Mouse (Mus musculus): ENCODE measurements around the gene Tmem8b. TPM values are rescaled to one million over a fixed set of nuclear protein-coding genes. Genes with fewer than 3 reads are reported as not detected.

Tmem8b gene
- polyA plus RNA-seq (2014; fragmentation: Illumina TruSeq; extraction: RNeasy Lipid Tissue Mini Kit (QIAGEN cat#74804); ENCODE audit: low replicate concordance): 0.52 TPM

DNA sequence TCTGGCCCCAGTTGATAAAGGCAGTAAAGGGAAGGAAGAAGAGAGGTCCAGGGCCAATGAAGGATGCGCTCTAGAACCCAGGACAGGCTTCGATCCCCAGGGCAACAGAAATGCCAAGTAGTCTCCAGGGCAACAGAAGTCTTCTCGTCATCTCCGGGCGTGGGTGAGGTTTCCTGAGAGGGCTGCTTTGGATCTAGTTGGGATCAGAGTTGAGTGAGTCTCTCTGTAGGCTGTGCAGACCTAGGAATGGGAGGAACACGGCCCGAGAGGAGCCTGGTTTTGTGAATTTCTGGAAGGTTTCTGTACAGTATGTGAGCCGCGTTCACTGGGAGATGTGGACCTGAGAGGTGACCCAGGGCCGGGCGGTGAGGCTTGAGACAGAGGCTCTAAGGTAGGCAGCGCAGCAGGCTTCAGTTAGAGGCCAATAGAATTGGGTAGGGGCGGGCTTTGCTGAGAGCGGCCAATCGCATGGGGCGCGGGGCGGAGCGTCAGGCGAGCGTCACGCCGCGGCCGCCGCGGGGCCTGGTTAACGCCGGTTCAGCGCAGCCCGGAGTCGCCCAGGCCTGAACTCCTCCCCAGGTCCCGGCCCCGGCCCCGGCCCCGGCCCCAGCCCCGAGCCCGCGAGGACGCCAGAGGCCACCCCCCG is at the start of gene Tmem8b, which contains the start of gene Fam221b:
Tmem8b (plus strand) TSS at position 190 of the 646 bp plus-strand sequence.
Fam221b (minus strand) TSS at position 364 of the 646 bp plus-strand sequence.

DNA sequence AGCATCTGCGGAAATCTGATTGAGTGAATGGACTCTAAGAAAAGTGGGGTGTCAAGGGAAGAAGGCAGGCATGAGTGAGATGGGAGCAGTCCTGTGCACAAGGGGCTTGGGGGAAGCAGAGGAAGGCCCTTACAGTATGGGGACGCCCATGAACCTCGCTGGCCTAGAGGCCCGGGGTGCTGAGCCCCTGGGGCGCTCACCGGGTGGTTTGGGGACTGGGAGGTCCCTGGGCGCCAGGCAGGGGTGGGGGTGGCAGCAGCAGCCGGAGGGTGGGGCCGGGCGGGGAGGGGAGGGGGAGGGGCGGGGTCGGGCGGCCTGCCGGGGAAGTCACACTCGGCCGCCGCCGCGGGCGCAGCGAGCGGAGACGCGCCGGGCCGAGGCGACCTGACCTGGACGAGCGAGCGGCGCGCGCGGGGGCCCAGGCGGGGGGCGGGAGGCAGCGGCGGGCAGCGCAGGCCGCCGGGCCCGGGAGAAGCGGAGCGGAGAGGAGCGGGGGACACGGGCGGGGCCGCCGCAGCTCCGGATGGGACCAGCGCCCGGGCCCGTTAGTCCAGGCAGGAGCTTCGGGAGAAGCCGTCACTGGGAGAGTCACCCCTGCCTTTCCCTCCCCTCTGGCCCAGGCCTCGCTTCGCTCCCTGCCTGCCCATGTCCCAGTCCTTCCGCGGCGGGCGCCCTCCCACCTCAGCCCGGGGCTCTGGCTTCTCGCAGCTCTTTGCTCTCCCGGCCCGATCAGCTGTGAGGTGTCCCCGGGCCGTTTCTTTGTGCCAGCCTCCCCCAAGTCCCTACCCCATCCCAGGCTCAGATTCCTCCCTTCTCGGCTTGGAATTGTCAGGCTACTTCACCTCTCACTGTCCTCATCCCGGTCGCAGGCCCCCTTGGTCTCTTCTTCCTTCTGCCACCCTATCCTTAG is 37.5 kb upstream of the Tmem8b start, which contains the start of gene Npr2:
Npr2 (plus strand) TSS at position 890 of the 910 bp plus-strand sequence.

DNA sequence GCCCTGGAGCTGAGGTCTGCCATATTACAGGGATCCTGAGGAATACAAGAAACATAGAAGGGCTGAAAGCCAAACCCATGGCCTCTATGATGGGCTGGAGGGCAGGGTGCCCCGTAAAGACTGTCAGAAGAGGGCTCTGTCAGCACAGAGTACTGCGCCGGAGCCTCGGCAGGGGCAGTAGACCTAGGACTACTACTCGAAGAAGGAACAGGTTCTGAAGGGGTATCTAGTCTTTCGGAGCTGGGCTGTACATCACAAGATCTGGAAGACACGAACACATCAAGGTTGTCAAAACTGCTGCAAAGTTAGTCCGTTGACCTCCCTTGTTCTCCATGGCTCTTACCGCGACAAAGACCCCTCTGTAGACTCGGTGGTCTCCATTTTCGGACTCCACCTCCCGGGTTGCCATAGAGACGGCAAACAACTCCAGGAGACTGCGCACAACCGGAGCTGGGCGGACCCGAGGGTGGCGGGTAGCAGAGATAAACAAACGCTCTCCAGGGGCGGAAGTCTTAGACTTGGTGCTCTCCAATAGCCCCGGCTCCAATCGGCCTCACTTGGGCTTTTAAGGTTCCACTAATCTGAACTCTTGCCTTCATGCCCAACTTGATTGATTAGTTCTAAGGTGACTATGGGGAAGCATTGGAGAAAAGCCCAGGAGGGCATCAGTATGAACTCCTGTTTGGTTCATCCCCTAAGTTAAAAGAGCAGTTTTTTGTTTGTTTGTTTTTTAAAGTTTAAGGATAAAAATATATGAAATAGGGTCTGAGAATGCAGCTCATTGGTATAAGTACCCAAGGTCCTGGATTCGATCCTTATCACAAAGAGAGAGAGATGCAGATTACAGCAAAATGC is 15.4 kb upstream of the Tmem8b start, which contains the start of gene Spag8:
Spag8 (minus strand) TSS at position 434 of the 855 bp plus-strand sequence.

DNA sequence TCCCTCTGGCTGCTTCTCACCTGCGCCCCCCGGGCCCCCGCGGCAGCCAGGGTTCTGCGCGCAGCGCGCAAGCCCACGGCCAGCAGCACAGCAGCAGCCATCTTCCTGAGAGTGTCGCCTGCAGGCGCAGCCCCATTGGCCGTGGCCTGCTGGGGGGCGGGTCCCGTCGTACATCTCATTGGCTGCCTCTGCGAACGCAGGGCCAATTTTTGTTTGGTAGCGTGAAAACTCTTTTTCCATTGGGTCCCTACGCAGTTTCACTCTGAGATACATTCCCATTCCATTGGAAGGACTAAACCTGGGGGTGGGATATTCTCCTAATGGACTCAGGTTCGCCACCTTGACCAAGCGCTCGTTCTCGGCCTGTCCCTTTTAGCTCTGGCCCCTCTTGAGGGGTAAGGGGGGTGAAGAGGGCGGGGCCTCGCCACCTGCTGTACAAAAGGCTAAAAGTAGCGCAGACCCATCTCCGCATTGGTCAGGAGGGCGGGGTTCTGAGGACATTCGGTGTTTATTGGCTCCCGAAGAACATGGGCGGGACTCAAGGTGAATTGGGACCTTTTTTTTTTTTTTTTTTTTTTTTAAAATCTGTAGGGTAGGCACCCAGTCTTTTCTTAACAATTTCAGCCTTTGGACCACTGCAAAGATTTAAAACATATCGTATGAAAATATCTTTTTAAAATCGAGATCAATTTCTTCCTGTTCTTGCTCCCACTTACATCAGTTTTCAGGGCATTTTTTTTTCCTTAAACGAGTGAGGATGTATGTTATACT is 12.2 kb upstream of the Tmem8b start, which contains the start of gene Hint2:
Hint2 (minus strand) TSS at position 128 of the 771 bp plus-strand sequence.

DNA sequence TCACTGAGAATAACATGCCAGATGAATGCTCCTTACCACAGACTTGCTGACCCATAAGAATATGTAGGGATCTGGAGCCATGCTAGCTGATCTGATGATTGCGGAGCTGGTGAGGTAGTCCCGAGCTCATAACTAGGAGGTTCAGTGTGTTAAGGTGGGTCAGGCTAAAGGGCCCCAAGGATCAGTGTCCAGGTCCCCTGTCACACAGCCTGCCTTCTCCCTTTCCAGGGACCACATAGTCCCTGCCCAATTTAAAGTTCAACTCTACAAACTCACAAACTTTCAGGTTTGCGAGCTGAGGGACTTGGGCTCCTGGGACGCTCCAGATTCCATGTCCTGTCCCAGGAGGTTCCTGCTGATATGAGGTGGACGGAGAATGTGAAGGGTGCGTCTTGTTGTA is 31.9 kb downstream of the Tmem8b start, which contains the start of gene Olfr70:
Olfr70 (minus strand) TSS at position 101 of the 400 bp plus-strand sequence.

DNA sequence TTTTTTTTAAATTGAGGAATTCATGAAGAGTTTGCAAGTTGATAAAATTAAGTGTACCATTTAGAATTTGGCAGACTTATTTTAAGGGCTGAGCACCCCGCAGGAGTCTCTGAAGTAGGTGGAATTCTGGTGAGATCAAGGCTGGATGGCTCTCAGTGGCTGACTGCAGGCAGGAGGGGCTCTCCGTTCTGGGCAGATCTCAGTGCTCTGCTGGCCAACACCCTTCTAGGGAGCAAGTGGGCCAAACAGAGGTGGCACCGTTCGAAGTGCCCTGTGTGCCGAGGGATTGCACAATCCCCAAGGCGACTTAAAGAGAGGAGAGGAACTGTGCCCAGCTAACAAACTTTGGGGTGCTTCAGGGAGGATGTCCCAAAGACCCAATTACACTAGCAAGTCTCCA is 41.1 kb downstream of the Tmem8b start, which contains the start of gene Olfr71:
Olfr71 (minus strand) TSS at position 387 of the 400 bp plus-strand sequence.

DNA sequence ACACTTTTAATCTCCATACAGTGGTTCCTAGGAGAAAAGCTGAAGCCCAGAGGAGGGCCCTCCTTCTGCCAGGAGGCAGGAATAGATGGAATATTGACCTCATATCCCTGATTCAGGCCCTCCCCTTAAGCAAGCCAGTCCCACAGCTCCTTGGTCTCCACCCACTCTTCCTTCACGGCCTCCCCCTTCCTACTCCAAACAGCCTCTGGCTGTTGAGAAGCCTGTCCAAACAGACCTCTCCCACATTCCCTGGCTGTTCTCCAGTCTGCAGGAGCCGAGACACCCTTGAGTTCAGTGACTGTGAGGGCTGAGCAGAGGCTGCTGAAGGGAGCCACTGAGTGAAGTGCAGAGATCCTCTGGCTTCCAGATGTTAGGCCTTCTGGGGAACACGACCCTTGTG is 58.2 kb downstream of the Tmem8b start, which contains the start of gene Hrct1:
Hrct1 (plus strand) TSS at position 194 of the 400 bp plus-strand sequence.

DNA sequence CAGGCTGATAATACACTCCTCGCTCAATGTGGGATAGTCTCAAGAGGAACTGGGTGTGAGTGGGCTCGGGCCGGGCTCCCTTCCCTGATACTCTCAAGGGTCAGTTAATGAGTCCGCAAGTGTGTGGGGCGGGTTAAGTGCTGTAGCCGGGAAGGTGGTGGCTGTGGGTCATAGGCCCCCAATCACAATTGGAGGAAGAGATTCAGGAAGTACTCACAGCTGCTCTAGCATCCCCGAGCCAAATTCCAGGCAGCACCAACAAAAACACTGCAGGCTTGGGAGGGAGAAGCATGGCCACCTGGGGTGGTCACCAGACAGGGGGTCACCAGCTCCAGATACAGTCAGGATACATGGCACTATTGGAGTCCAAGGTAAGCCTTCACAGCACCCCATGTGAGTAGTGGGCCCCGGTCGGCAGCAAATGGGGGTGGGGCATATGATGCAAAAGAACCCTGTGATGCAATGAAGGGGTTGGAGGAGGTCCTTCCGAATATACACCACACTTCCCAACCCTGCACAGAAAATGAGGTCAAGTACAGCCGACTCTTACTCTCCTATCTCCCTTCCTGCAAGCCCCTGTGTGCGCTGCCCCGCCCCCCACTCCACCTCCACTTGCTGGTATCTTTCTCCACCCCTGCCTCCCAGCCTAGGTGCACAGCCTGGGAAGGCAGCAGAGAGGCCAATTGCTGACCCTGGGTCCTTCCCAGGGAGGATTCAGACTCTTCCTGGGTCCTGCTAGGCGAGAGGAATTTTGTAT is 61.2 kb downstream of the Tmem8b start, which contains the start of gene Spaar:
Spaar (plus strand) TSS at position 241 of the 757 bp plus-strand sequence.

Other genes with a start within 250 kb of the Tmem8b start
- gene Fam166b, start 239.8 kb upstream of the Tmem8b start, polyA plus RNA-seq (2014; fragmentation: Illumina TruSeq; extraction: RNeasy Lipid Tissue Mini Kit (QIAGEN cat#74804); ENCODE audit: low replicate concordance): not detected
- 0.45 TPM for gene Tesk1, start 227.0 kb upstream of the Tmem8b start, polyA plus RNA-seq (2014; fragmentation: Illumina TruSeq; extraction: RNeasy Lipid Tissue Mini Kit (QIAGEN cat#74804); ENCODE audit: low replicate concordance)
- 6.6 TPM for gene Cd72, start 214.3 kb upstream of the Tmem8b start, polyA plus RNA-seq (2014; fragmentation: Illumina TruSeq; extraction: RNeasy Lipid Tissue Mini Kit (QIAGEN cat#74804); ENCODE audit: low replicate concordance)
- not detected for gene Sit1, start 185.2 kb upstream of the Tmem8b start, polyA plus RNA-seq (2014; fragmentation: Illumina TruSeq; extraction: RNeasy Lipid Tissue Mini Kit (QIAGEN cat#74804); ENCODE audit: low replicate concordance)
- gene Ccdc107, start 176.1 kb upstream of the Tmem8b start, polyA plus RNA-seq (2014; fragmentation: Illumina TruSeq; extraction: RNeasy Lipid Tissue Mini Kit (QIAGEN cat#74804); ENCODE audit: low replicate concordance): 3.3 TPM
- 14.2 TPM for gene Arhgef39, start 169.3 kb upstream of the Tmem8b start, polyA plus RNA-seq (2014; fragmentation: Illumina TruSeq; extraction: RNeasy Lipid Tissue Mini Kit (QIAGEN cat#74804); ENCODE audit: low replicate concordance)
- 31.9 TPM for gene Car9, start 162.0 kb upstream of the Tmem8b start, polyA plus RNA-seq (2014; fragmentation: Illumina TruSeq; extraction: RNeasy Lipid Tissue Mini Kit (QIAGEN cat#74804); ENCODE audit: low replicate concordance)
- 19.6 TPM for gene Tpm2, start 145.2 kb upstream of the Tmem8b start, polyA plus RNA-seq (2014; fragmentation: Illumina TruSeq; extraction: RNeasy Lipid Tissue Mini Kit (QIAGEN cat#74804); ENCODE audit: low replicate concordance)
- gene Creb3, start 106.6 kb upstream of the Tmem8b start, polyA plus RNA-seq (2014; fragmentation: Illumina TruSeq; extraction: RNeasy Lipid Tissue Mini Kit (QIAGEN cat#74804); ENCODE audit: low replicate concordance): 6.1 TPM
- 35.0 TPM for gene Tln1, start 106.3 kb upstream of the Tmem8b start, polyA plus RNA-seq (2014; fragmentation: Illumina TruSeq; extraction: RNeasy Lipid Tissue Mini Kit (QIAGEN cat#74804); ENCODE audit: low replicate concordance)
- 2.7 TPM for gene Rgp1, start 90.3 kb upstream of the Tmem8b start, polyA plus RNA-seq (2014; fragmentation: Illumina TruSeq; extraction: RNeasy Lipid Tissue Mini Kit (QIAGEN cat#74804); ENCODE audit: low replicate concordance)
- 0.41 TPM for gene Gba2, start 90.1 kb upstream of the Tmem8b start, polyA plus RNA-seq (2014; fragmentation: Illumina TruSeq; extraction: RNeasy Lipid Tissue Mini Kit (QIAGEN cat#74804); ENCODE audit: low replicate concordance)
- not detected for gene Msmp, start 84.5 kb upstream of the Tmem8b start, polyA plus RNA-seq (2014; fragmentation: Illumina TruSeq; extraction: RNeasy Lipid Tissue Mini Kit (QIAGEN cat#74804); ENCODE audit: low replicate concordance)
- gene Npr2, start 37.0 kb upstream of the Tmem8b start, polyA plus RNA-seq (2014; fragmentation: Illumina TruSeq; extraction: RNeasy Lipid Tissue Mini Kit (QIAGEN cat#74804); ENCODE audit: low replicate concordance): 1.0 TPM
- gene Spag8, start 15.4 kb upstream of the Tmem8b start, polyA plus RNA-seq (2014; fragmentation: Illumina TruSeq; extraction: RNeasy Lipid Tissue Mini Kit (QIAGEN cat#74804); ENCODE audit: low replicate concordance): not detected
- gene Hint2, start 12.5 kb upstream of the Tmem8b start, polyA plus RNA-seq (2014; fragmentation: Illumina TruSeq; extraction: RNeasy Lipid Tissue Mini Kit (QIAGEN cat#74804); ENCODE audit: low replicate concordance): 3.7 TPM
- gene Fam221b, start 174 bp downstream of the Tmem8b start, polyA plus RNA-seq (2014; fragmentation: Illumina TruSeq; extraction: RNeasy Lipid Tissue Mini Kit (QIAGEN cat#74804); ENCODE audit: low replicate concordance): not detected
- not detected for gene Olfr70, start 31.8 kb downstream of the Tmem8b start, polyA plus RNA-seq (2014; fragmentation: Illumina TruSeq; extraction: RNeasy Lipid Tissue Mini Kit (QIAGEN cat#74804); ENCODE audit: low replicate concordance)
- not detected for gene Olfr71, start 41.3 kb downstream of the Tmem8b start, polyA plus RNA-seq (2014; fragmentation: Illumina TruSeq; extraction: RNeasy Lipid Tissue Mini Kit (QIAGEN cat#74804); ENCODE audit: low replicate concordance)
- gene Hrct1, start 58.2 kb downstream of the Tmem8b start, polyA plus RNA-seq (2014; fragmentation: Illumina TruSeq; extraction: RNeasy Lipid Tissue Mini Kit (QIAGEN cat#74804); ENCODE audit: low replicate concordance): not detected
- 0.93 TPM for gene Spaar, start 61.1 kb downstream of the Tmem8b start, polyA plus RNA-seq (2014; fragmentation: Illumina TruSeq; extraction: RNeasy Lipid Tissue Mini Kit (QIAGEN cat#74804); ENCODE audit: low replicate concordance)
- not detected for gene Olfr159, start 102.0 kb downstream of the Tmem8b start, polyA plus RNA-seq (2014; fragmentation: Illumina TruSeq; extraction: RNeasy Lipid Tissue Mini Kit (QIAGEN cat#74804); ENCODE audit: low replicate concordance)
- gene Olfr156, start 154.9 kb downstream of the Tmem8b start, polyA plus RNA-seq (2014; fragmentation: Illumina TruSeq; extraction: RNeasy Lipid Tissue Mini Kit (QIAGEN cat#74804); ENCODE audit: low replicate concordance): not detected
- gene Olfr157, start 171.2 kb downstream of the Tmem8b start, polyA plus RNA-seq (2014; fragmentation: Illumina TruSeq; extraction: RNeasy Lipid Tissue Mini Kit (QIAGEN cat#74804); ENCODE audit: low replicate concordance): not detected
- gene Olfr155, start 182.6 kb downstream of the Tmem8b start, polyA plus RNA-seq (2014; fragmentation: Illumina TruSeq; extraction: RNeasy Lipid Tissue Mini Kit (QIAGEN cat#74804); ENCODE audit: low replicate concordance): not detected
- gene Reck, start 206.6 kb downstream of the Tmem8b start, polyA plus RNA-seq (2014; fragmentation: Illumina TruSeq; extraction: RNeasy Lipid Tissue Mini Kit (QIAGEN cat#74804); ENCODE audit: low replicate concordance): 3.3 TPM